Mouse (Mus musculus) activated CD4-positive, CD25-positive, alpha-beta regulatory T cell, adult 4 months (primary cell): ENCODE results near the gene Krtap6-2. TPM values are rescaled to one million over a fixed set of nuclear protein-coding genes. Genes with fewer than 3 reads are reported as not detected.

ENCODE experiments used
- ATAC-seq: one replicate; pipeline ENCODE4 v1.8.0; 2017
- polyA plus RNA-seq, 2 experiments: library from polyadenylated mRNA; unstranded; fragments of 100-300 nt; shearing (Covaris generic); gene quantifications; one replicate each; pipeline ENCODE4 v1.2.1; 2017

Gene Krtap6-2
- polyA plus RNA-seq = not detected

DNA sequence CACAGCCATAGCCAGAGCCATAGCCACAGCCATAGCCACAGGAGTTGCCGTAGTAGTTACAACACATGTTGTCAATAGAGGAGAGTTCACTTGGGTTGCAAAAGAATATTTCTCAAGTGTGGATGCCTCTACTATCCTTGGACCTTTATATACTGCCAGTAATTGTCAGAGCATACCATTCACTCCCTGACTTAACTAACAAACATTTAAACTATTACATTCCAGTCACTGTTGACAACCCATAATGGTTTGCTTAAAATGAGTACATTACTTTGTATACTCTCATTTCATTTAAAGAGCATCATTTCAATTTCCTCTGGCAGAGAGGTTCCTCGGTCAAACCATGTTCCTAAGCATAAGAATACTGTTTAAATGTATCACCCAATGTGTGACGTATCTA is at the start of gene Krtap6-2:
Gene Krtap6-2, minus strand, starts transcription at position 101 of the 400 bp plus-strand sequence.
- no peak for ATAC-seq

DNA sequence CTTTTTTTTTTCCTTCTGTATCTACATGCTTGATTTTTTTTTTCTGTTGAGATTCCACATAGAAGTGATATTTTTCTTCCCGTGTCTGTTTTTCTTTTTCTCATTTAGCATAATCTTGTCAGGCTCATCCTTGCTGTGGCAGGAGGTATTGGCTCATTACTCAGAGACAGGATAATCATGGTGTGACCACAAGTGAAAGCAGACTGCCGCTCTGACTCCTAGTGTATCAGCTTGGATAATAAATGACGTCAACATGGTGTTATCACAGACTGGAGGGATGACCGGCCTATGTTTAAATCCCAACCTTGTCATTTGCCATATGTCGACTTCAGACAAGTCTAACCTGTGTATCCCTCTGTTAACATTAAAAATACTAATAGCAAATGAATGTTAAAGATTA is 41.3 kb upstream of the Krtap6-2 start:
- no peak for ATAC-seq

DNA sequence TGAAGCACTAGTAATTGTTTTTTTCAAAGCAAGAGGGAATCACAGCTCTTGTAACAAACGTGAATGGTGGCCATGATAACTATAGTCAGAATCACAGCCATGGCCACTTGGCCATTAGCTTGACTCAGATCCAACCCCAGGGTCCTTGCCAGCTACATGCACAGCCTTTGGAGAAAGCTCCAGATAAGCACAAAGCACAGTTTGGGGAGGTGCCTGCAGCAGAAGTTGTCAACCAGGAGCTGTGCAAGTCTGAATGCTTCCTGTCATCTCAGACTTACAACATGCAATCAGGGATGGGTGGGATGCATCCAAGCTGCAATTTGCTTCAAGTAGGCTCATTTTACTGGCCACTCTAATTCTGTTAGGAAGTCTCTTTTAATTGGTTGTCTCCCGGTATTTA is 9.7 kb upstream of the Krtap6-2 start:
- no peak for ATAC-seq

DNA sequence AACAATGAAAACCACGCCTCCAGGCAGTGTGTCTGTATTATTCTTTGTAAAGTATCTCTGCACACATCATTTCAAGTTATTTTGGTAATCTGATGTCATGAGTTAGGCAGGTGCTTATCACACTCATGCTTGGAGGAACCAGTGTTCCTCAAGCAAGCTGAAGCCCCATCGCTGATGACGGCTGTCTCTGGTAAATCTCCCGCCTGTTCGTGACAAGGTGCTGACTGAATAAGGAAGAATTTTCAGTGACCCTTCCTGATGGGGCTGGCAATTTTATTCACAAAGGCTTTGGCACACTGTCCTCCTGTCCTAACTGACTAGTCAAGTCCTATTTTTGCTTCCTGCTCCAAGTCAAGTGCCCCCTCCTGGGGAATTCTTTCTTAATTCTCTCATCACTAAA is 5.4 kb upstream of the Krtap6-2 start:
- no peak for ATAC-seq

DNA sequence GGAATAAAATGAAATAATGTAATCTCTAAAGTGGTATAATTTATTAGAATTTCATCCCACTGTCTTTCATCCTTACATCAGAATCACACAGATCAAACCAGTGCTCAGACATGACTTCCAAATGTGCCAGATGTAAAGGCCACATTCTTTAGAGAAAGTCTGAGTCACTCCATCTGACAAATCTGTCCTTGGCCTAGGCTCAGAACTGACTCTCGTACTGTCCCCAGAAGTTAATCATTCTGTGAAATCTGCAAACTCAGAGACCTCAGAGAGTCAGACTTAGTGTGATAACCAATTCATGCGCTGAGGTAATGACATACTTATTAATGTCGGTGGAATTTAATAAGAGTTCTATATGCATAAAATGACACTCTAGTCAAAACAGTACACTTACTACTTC is 3.6 kb downstream of the Krtap6-2 start:
- ATAC-seq = no peak

DNA sequence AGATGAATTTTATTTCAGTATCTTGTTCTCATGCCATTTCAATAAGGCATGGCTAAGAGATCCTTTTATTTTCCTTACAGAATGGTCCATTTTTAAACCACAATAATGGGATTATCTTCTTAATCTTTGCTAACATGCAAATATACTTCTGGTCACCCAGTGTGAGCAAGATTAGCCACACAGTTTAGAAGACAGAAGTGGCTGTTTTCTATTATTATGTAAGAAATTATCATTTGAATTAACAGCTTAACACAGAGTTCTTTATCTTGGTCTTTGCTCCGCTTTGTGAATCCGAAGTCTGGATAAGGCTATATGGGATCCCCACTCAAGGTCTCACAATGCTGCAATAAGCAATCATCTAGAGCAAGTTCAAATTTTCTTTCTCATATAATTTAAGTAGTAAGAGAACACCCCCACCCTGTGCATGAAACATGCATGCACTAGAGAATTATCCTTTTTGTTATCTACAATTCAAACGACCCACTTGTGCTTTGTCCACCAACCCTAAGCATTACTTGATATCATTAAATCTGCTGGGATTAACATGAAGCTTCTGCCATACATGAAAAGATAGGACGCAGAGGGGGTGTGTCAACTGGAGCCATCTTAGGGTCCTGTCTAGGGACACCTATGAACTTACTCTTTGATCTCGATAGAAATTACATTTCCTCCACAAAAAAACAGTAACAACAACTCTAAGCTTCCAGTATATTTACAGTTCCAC is 9.4 kb downstream of the Krtap6-2 start:
- ATAC-seq = no peak

DNA sequence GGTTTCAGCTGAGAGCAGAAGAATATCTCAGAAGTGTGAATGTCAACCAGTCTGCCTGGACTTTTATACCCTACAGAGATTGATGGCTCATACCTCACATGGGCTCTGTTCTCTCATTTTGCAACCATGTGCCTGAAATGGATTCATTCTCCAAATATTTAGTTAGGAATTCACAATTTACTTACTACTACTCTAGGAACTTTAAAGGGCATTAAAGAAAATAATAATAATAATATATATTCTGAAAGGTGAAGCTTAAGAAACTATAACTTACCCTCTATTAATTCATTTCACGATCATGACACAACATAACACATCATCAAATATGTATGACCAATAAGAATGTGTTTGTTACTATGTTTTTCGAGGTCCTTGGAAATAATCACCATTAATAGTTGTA is 16.1 kb downstream of the Krtap6-2 start, which contains the start of gene Krtap21-1:
Gene Krtap21-1, minus strand, starts transcription at position 101 of the 400 bp plus-strand sequence.
- no peak for ATAC-seq

DNA sequence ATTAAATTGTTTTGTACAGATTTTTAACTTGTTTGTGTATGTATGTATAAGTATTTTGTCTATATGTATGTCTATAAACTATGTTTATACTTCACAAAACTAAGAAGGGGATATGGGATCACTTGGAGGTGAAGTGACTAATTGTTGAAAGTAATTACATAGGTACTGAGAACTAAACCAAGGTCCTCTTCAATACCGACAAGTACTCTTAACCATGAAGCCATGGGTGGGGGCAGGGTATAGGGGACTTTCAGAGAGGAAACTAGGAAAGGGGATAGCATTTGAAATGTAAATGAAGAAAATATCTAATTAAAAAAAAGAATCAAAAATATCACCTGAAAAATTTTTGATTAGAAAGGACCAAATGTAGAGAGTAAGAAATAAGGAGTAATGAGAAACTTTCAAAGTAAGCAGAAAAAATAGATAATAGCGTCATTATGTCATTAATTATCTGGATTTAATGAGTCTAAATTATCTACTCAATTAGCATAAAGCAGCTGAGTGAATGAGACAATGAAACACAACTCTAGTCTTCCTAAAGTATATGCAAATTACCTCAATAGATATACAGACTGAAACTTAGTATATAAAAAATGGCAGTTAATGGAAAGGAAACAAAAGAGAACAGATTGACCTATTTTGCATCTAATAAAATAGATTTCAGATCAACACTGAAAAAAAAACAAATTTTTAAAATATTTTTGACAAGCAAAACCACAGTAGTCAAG is 47.0 kb downstream of the Krtap6-2 start:
- ATAC-seq = no peak

Other genes starting within 250 kb of the Krtap6-2 start
- gene 1110057P08Rik, start 245.4 kb downstream of the Krtap6-2 start, polyA plus RNA-seq = not detected
- not detected for gene Krtap20-2, start 214.2 kb downstream of the Krtap6-2 start, polyA plus RNA-seq
- not detected for gene Krtap21-1, start 16.2 kb downstream of the Krtap6-2 start, polyA plus RNA-seq
- gene Krtap8-1, start 67.8 kb upstream of the Krtap6-2 start, polyA plus RNA-seq = not detected
- gene Krtap7-1, start 88.2 kb upstream of the Krtap6-2 start, polyA plus RNA-seq = not detected
- gene Krtap11-1, start 151.1 kb upstream of the Krtap6-2 start, polyA plus RNA-seq = not detected